Mouse (Mus musculus) WW6 (cell line): ENCODE data around the gene Gpr55.

ENCODE experiments used
- DNase-seq: peaks from one replicate; pipeline ENCODE4 v3.0.0-alpha.2; 2013; ENCODE audit warnings: low read depth, low spot score

The Gpr55 gene

GRCm38 (mm10) chr1:85957942-85958619 is 2.7 kb downstream of the Gpr55 start:
- no peak for DNase-seq

GRCm38 (mm10) chr1:85957290-85957689 is 3.5 kb downstream of the Gpr55 start:
- no peak for DNase-seq

- no peak for DNase-seq
Measured at GRCm38 (mm10) chr1:85955150-85955549, 5.7 kb downstream of the Gpr55 start.

- DNase-seq = no peak
Measured at GRCm38 (mm10) chr1:85949085-85949684, 11.6 kb downstream of the Gpr55 start.

DNA sequence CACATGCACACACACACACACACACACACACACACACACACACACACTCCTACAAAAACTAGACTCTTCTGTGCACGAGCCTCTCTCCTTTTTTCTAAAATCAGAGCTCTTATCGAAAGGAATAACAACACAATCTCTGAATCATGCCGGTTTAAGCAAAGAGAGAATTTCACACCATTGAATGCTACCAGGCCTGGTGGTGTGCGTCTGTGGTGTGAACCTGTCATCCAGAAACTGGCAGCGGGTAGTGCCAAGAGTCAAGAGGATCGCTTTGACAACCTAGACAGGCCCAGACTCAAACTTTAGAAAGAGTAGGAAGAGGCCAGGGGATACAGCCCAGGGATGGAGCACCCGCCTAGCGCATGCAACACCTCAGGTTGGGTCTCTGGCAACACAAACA is 18.5 kb downstream of the Gpr55 start:
- no peak for DNase-seq

- DNase-seq = no peak
Measured at GRCm38 (mm10) chr1:85937323-85937722, 23.5 kb downstream of the Gpr55 start.

DNA sequence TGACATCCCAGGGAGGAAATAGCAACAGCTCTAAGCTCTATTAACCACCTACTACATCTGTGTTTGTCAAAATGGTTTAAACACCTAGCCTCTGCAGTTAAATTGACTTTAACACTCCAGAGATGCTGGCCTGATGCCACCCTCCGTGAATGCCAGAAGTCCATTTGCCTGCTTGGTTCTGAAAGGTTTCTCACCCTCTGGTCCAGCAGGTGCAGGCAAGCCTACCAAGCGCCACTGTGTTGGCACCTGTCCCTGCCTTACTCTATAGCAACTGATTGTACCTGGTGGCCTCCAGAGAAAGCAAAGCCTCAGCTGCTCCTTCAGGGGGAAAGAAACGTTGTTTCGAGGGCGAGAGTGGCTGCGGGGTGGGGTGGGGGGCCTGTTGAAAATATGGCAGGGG is 24.5 kb downstream of the Gpr55 start:
- DNase-seq = no peak

GRCm38 (mm10) chr1:85935148-85935852 is 25.5 kb downstream of the Gpr55 start:
- peak; percentile 39 for DNase-seq

DNA sequence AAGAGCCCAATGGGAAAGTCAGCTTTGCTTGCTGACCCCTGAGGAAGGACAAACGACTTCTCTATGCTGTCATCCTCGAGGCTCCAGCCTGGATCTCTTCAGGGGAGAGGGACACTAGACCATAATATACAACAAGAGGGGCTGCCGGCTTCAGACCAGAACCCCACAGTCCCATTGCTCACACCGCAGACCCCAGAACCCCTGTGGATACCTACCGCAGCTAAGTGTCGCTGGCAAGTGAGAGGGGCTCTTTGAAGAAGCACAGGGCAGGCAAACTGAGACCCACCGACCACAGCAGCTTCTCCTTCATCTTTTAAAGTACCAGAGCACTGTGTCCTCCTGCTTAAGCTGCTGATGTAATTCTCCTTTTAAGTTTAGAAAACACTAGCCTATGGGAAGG is 26.2 kb downstream of the Gpr55 start:
- no peak for DNase-seq

DNA sequence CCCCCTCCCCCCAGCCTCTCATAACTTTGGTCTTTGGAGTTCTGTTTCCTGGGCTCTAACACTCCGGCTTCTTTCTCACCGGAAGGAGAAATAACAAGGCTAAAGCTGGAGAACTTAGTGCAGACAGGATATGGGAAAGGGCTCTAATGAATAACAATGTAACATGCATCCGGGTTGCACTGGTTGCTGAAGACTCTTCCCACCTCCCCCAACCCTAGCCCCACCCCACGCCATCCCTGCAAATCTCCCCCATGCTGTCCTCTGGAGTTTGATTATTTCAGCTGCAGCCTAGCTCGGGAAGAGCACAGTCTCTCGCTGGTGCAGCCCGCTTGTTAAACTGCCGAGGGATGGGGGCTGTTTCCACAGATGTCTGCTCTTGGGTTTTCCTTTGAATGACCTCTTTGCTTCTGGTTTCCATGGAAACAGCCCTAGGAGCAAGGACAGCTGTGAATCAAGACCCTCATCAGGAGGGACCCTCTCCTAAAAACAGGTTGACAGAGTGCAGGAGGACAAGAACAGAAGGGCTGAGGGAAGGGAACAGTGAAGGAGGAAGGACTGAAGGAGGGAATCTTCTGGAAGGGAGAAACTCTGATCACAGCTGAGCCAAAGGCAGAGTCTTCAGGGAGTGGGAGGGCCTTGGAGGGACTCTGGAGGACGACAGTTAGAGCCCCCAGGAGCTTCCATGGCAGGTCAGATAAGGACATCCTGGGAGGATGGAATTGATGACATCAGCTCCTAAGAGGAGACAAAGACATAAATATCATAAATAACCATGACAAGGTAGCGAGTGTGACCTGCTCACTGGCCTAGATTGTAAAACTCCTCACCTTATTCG is 27.0 kb downstream of the Gpr55 start:
- no peak for DNase-seq

DNA sequence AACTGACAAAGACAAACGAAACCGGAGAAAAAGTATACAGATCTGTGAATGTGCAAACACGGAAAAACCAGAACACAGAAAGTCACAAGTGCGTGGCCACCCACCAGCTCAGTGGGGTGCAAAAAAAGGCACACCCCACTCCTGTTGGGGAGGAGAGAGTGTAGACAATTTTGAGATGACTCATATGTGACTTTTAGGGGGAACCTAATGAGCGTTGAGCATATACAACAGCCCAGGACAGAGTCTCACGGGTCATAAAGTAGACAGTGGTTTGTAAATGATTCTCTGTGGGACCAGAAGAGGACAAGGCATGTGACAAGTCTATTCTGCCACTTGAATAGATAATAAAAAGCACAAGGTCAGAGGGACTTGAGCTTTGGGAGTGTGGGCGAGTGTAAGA is 27.6 kb downstream of the Gpr55 start:
- DNase-seq = no peak

DNA sequence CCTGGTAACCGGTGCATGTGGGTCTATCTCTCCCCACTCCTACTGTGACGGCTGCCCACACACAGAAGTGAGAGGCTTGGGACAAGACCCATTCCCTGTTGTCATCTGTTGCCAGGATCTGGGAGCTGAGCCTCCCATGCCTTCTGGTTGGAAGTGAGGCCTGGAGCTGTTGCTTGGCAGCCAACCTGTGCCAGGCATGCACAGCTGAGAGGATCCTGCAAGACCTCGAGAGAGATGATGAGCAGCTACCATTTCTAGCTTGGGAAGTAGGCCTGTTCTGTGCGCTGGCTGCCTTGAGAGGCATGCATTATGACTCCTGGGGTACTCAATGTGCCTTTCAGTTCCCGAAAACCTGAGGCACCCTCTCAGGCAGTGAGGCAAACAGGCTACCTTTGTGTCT is 29.6 kb downstream of the Gpr55 start:
- no peak for DNase-seq

DNA sequence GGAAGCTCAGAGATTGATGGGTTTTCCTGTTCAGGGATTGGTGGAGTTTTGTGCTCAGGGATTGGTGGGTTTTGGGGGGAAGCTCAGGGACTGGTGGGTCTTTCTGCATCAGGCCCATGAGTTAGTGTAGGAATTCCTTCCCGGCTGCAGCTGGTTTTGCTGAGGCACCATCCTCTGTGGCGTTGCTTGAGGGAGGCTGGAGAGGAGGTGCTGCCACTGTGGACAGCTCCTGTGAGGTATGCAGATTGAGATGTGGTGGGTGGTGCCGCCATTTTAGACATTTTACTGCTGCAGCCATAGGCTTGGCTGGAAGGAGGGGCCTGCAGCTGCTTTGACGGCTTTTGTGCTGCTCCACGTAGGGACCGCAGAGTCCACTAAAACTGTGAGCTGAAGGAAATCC is 31.4 kb downstream of the Gpr55 start:
- DNase-seq = no peak

- DNase-seq = no peak
Measured at GRCm38 (mm10) chr1:85928688-85929065, 32.1 kb downstream of the Gpr55 start.

GRCm38 (mm10) chr1:85928057-85928687 is 32.6 kb downstream of the Gpr55 start, which contains the start of gene 4933407L21Rik:
Gene 4933407L21Rik (plus strand): TSS chr1:85928483.
- DNase-seq = no peak

DNA sequence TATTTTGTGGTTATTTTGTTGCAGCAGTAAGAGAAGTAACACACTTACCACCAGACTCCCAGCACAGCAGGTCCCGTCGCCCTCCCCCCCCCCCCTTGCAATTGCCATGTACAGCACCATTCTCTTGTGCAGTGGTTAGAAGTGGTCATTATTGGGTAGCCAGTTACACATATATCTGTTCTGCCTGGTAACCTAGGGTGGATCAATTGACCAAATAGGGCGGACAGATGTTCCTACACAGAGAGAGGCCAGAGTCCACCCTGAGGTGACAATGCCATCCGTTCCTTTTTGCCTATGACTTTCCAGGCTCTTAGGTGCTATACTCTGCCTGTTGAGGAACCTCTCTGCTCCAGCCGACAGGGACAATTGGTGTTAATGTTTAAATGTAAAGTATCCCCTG is 35.6 kb downstream of the Gpr55 start:
- no peak for DNase-seq

- no peak for DNase-seq
Measured at GRCm38 (mm10) chr1:85922865-85923211, 38.0 kb downstream of the Gpr55 start.

DNA sequence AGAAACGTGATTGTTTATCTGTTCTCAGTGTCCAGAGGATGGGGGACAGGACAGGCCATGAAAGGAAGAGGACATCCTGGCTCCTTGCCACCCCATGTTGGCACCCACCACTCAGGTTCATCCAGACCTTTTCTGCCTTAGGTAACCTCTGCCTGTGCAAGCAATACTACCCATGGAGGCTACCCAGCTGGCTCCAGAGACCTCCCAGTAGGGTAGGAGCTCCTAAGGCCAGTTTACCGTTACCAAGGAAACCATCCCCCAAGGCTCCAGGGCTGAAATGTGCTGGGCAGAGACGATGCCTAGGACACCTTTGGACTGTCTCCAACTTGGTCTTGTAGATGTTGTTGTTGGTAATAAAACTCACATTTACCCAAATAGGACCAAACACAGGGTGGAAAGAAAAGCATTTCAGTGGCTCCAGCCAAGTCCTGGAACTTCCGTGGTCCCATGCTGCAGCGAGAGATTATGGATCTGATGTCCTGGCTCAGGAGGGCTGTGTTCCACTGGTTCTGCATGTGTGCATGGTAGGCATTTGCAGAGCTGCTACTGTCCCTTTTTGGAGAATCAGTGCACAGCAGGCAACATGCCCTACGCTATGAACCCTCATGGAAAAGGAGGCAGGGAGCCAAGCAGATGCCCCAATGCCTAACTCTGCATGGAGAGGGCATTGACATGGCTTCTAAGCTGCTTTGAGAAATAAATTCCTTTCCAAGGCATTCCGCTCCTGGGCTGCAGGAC is 38.5 kb downstream of the Gpr55 start:
- no peak for DNase-seq

DNA sequence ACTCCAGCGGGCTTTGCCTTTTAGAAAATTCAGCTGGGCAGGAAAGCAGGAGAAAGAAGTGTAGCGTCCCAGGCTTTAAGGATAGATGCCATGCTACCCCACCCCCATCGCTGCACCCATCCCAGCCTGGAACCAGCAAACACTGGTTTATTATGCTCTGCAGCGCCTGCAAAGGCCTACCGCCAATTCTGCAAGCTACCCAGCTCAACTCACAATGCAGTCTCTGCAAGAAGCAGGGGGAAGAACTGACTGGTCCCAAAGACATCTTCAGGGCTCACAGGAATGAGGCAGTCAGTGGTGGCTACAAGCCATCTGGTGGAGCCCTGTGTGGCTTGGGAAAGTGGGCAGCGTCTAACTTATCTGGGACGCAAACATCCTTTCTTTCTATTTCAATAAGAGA is 39.1 kb downstream of the Gpr55 start:
- no peak for DNase-seq

- no peak for DNase-seq
Measured at GRCm38 (mm10) chr1:85919621-85920020, 41.2 kb downstream of the Gpr55 start.

DNA sequence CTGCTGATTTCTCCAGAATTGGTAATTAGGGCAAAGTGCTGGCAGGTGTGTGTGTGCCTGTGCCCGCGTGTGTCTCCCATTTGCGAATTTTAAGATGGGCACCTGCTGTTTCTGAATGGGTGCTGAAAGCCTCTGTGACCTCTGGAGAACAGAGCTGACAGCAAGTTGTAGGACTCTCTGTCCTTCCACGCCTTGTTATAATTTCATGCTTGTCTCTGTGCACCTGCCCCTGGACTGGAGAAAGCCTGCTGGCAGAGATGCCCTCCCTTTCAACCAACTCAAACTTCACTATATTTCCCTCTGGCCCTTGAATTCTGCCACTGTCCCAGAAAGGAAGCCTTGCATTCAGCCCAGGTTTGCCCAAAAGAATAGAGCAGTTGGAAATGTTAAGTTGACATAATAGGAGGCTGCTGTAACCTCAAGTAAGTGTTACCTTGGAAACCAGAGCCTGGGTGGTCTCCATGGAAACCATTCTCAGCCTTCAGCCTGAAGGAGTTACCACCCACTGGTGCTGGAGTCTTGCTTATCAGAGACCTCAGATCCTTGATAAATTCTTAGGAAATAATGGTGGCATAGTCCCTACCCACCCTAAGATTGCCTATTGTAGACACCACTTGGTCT is 43.9 kb downstream of the Gpr55 start:
- DNase-seq = no peak
